Mouse (Mus musculus) lung, postnatal 14 days (tissue): ENCODE data around the gene Dock11.

Experiments used
- DNase-seq: peaks from one replicate; pipeline ENCODE4 v3.0.0; 2021

The Dock11 gene

DNA sequence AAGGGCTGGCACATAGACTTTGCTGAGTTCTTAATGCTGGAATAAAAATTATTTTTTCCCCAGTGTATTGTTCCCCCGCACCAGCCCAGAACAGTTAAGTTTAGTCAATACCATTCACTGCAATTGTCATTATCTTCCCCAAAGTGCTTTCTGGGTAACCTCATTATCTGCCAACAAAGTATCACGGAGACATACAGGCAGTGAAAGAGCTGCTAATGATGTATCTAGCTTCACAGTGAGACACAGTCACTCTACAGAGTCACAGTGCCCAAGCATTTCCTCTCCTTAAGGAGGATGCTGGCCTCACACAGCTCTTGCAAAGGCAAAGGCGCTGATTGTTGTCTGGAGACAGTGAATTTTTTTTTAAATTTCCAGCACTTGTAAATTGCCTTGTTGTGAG, 63.3 kb downstream of the Dock11 start:
- no peak for DNase-seq

DNA sequence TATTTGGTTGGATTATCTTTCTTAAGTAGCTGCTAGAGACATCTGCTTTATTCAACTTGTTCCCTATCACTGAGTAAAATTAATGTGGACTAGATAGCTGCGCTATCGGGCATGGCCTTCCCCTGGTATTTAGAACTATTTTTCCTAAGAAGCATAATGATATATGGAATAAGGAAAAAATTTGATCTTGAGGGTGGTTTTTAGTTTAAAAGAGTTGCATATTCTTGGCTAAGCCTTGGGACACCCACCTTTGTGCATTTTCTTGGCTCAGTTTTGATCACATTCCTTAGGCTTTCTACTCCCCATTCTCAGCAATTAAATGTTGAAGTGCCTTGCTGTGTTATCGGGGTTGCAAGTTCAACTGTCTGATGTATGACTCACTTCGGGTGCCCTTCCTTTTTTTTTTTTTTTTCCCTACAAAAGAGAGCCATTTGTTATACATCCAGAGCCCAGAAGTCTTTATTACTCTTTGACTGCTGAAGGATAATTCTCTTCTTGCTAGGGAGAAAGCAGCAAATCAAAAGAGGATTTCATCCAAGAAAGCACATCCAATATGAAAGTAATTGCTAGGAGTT, 64.0 kb downstream of the Dock11 start:
- DNase-seq = no peak

DNA sequence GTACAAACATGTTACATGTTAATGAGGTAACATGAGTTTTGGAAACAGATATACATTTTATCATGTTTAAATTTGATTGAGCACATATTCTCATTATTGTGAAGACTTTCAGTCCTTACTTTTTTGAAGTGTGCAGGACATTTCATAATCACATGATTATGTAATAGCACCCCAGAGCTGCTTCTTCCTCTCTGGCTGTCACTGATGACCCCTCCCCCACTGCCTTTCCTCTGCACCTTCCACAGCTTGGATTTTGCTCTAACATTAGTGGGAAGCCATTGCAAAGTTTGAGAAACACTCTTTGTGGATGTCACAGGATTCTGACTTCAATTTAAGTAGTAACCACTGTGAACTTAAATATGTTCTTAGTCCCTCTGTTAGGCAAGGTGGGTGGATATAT, 67.6 kb downstream of the Dock11 start:
- no peak for DNase-seq

DNA sequence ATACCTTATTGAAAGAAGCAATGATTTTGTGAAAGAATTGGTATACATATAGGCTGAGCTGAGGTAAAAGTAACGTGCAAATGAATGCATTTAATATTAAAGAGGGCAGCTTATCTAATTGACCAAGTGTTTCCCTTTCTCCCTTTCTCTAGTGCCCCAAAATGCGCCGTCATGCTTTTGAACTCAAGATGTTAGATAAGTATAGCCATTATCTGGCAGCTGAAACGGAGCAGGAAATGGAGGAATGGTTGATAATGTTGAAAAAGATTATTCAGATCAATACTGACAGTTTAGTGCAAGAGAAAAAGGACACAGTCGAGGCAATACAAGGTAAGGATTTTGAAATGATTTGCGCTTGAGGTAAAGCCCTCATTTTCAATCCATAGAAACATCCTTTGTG, 74.5 kb downstream of the Dock11 start:
- no peak for DNase-seq

DNA sequence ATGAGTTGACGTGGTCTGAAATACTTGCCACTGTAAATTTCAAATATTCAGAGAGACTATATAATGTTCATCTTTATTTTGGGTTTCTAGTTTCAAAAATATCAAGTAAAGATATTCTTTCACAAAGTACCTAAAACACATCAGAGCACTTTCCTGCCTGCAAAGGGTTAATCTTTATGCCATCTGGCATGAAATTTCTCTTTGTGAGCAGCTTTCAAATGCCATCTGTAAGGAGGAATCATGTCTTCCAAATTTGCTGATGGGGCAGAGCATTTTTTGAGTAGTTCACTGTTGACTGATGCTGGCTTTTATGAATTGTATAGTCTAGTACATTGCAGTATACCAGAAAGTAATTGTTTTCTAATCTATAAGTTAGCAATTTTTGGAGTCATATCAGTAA, 80.6 kb downstream of the Dock11 start:
- no peak for DNase-seq

DNA sequence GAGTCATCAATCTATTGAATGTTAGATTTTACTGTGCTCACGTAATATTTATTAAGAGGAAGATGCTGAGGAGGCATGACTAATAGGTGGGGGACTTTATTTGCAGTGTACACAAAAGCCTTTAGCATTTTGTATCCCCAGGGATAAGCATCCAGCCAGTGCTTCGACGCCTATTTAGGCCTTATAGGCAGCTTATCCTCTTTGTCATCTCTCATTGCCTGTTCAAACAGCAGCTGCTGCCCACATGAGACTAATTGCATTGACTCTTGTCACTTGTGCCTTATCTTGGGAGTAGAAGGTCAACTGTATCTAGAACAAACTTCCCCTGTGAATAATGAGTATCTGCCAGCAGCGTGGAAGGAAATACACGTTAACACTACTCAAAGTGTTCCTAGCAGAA, 88.0 kb downstream of the Dock11 start:
- no peak for DNase-seq

DNA sequence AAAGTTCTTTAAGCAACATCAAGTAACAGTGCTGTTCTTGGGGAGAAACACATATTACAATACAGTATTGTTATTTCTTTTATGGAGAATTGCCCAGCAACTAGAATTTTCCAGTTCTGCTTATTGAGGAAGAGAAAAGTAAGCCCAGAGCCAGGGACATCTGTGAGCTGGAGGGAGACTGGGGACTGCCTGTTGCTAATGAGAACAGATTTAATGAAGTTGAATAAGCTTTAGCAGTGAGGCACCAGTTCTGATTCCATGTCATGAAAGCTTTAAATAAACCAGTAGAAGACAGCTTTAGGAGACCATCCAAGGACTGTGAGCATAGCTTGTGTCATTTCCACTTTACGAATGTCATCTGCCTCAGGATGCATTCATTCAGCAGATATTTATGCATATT, 99.3 kb downstream of the Dock11 start:
- no peak for DNase-seq

DNA sequence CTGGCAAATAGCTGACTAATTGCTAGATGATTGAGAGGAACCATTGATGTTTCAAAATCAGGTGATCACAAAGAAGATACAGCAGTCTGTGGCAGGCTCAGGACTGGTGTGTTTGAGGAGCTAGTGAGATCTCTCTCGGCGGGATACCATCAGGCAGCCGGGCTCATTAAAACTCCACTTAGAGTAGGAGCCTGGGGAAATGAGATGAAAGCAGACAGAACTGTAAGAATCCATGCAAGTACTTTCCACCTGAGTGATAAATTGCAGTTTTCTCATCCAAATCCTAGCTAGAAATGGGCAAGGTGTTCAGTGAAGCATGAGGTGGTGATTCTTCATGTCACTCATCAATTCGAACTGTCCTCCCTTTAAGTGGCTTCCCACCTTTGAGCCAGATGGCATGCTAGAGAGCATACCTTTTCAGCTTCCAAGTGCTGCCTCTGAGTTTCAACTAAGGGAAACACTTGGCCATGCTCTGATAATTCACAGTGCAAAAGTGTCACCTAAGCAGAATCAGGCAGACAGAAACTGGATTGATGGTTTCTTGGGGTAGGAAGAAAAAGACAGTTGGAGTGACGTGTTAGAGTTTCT, 102.0 kb downstream of the Dock11 start:
- no peak for DNase-seq

DNA sequence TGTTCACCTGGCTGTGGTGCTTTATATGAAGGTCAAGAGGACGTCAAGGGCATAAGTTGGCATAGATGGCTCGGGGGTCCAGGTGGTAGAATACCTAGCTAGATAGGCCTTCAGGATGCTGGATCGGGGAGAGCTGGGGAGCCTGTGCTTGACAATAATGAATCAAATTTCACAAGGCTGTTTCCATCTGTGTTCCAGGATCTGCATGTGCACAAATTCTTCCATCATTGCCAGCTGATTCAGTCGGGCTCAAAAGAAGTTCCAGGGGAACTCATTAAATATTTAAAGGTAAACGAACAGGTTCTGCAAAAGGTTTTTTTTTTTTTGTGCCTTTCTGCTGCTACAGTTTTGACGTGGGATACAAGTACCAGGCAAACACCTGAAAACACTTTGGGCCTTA, 105.6 kb downstream of the Dock11 start:
- DNase-seq = no peak

DNA sequence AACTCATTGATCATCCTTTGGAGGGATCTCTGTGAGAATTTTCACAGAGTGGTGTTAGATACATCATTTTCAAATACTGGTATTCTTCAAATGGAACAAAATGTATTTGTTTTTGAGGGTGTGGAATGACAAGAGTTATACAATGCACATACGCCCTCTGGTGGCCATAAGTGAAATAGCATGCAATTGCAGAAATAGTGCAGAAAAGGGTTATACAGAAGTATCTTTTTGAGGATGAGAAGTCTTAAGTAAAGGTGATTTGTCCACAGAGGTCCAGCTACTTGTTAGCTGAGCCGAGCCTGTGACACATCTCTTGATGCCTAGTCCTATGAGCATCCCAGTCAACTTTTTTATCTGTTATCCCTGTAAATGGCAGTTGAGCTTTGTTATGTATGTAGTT, 108.4 kb downstream of the Dock11 start:
- peak; percentile 2 for DNase-seq

DNA sequence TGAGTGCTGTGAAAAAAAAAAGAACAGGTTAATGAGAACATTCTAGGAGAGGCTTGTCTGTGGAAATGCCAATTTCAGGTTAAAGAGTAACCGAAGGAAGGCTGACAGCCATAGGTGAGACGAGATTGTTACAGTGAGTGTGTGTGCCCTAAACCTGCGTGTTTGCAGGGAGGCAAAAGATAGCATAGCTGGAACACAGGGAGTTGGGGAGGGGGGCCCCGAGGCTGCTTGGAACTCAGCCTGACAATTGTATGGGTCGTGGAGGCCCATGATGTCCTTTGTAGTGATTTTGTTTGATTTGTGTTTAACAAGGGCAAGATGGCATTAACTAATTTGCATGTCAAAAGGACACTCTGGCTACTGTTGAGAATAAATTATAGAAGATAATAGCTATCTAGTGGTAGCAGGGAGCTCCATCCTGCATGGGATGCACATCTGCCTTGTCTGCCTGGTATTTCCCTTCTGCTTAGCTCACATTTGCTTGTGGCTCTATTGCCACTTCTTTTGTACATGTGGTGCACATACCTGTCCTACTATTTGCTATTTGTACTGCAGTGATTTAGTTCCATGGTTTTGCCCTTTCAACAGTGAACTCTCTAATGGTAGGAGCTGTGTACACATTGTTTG, 109.3 kb downstream of the Dock11 start:
- DNase-seq = no peak

DNA sequence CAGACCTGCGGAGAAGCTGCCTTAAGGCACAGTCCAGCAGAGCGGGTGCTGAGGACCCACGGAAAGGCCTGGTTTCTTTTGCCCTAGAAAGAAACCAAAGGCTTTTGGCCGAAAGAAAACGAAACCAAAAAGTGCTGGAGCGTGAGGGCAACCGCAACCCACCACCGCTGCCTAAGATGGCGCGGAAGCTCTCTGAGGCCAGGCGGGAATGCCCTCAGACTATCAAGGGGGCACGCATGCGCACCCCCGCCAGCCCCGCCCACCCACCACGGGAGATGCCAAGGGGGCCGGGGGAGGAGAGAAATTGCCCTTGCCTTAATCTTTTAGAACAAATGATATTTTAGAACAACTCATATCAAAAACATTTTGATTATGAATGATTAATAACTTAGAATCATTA, 137.0 kb downstream of the Dock11 start:
- DNase-seq = no peak

DNA sequence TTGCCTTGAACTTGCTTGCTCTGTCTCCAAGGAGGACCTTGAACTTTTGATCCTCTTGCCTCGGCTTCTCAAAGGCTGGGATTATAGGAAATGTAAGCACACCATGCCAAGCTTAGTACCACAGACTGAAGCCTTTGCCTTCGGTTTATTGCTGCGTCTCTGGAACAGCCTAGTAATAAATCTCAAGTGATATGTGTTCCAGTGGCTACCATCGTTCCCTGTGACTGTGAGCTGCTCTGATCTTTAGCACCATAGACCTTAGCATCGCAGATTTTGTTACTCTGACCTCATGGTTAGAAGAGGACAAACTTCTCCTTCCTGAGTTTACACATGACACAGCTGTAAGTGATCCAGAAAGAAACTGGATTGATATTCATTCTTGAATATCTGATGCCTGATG, 142.5 kb downstream of the Dock11 start:
- no peak for DNase-seq

DNA sequence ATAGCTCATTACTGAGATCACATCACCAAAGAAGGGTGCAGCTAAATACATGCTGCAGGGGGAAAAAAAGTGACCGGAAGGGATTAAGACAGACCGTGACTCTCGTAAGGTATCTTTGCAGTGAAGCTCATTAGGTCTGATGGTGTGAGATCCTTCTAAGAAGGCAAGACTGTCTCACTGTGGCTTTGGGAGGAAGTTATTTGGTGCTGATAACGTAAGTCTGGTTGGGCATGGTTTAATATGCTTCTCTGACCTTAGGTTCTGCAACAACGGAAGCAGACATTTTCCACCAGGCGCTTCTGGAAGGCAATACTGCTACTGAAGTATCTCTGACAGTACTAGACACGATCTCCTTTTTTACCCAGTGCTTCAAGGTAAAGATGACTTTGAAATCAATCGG, 145.4 kb downstream of the Dock11 start:
- no peak for DNase-seq

DNA sequence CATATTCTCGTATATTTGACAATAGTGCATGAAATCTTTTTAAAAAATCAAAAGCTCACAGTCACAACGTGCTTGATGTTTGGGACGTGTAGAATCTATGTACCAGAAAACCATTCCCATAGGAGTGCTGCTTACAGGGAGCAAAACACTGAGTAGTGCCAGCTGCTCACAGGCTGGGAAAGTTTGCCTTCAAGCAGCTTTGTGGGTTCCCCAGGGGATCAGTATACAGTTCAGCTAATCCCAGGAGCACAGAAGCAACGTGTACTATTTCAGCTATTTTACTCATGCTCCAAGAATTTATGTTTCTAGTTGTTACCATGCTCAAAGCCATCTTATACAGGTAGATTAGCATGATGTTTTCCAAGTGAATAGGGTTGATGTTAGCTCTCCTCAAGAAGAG, 157.1 kb downstream of the Dock11 start:
- DNase-seq = no peak

DNA sequence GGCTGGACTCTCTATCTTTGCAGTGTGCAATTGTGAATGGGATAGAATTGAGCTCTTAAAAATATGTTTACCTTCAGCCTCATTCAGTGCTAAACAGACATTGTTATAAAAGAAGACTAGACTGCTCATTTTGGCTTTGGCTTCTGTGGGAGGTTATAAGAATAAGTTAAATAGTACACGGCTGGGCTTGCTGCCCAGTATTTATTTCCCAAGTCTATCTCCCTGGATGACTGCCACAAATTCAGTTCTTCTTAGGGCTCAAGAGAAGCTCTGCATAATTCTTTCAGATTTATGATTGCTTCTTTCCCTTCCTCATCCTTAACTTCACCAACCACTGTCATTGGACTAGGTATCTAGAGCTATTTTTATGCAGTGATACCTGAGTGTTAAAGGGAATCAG, 158.8 kb downstream of the Dock11 start:
- DNase-seq = peak; percentile 12

DNA sequence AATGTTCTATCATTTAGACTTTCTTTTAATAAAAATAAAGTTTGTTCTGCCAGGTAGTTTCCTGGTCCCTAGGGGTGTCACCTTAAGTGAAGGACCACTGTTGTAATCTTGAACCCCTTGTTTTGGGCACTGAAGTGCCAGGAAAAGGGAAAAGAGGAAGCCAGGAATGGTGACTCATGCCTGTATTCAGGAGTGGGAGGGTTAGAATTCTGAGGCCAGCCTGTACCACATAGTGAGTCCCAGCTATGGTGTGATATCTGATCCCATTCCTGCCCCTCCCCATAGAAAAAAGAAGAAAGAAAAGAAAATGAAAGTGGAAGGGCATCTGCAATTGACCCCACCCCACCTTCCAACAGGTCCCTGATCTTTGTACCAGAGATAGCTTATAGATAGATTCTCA, 161.7 kb downstream of the Dock11 start:
- DNase-seq = no peak

DNA sequence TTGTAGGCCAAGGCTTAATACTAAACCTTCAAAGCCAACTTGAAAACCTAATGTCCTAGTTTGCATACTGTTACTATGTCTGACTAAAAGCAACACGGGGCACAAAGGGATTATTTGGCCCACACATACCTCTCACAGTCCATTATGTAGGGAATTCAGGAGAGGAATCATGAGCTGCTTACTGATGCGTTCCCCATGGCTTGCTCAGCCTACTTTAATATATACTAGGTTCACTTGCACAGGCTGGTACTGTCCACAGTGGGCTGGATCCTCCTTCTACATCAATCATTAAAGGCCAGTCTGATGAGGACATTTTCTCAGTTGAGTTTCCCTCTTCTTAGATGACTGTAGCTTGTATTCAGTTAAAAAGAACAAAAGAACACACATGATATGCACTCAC, 185.4 kb downstream of the Dock11 start:
- no peak for DNase-seq

DNA sequence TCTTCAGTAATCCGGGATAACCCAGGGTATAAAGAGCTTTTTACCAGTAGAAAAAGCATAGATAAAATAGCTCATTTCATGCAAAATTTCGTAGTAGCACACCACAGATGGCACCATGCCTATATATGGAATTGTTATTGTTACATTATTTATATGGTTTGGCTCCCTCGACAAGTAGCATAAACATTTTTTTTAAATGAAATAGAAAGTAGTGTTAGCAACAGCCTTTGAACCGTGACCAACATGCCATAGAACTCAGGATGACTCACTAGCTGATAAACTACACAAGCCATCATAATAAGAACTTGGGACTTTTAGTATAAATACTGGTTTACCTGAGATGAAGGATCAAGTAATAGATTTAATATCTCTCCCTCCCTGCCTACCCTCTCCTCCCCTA, 188.5 kb downstream of the Dock11 start:
- DNase-seq = no peak

DNA sequence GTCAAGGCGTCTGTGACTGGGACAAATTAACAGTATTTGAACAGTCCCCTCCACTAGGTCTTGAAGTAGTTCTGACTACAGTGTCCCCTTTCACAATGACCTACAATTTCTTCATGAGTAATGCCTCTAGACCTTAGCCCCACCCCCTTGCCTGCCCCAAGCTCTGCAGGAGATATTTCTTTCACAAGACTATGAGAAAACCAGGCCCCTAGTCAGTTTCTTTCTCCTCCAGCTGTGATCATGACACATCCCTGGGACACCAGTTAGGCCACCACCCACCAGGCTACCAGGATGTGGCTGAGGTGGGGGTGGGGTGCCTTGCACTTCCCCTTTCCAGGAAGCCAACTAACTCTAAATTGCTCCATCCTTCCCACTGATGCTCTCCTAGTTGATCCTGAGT, 194.3 kb downstream of the Dock11 start:
- peak; percentile 7 for DNase-seq

DNA sequence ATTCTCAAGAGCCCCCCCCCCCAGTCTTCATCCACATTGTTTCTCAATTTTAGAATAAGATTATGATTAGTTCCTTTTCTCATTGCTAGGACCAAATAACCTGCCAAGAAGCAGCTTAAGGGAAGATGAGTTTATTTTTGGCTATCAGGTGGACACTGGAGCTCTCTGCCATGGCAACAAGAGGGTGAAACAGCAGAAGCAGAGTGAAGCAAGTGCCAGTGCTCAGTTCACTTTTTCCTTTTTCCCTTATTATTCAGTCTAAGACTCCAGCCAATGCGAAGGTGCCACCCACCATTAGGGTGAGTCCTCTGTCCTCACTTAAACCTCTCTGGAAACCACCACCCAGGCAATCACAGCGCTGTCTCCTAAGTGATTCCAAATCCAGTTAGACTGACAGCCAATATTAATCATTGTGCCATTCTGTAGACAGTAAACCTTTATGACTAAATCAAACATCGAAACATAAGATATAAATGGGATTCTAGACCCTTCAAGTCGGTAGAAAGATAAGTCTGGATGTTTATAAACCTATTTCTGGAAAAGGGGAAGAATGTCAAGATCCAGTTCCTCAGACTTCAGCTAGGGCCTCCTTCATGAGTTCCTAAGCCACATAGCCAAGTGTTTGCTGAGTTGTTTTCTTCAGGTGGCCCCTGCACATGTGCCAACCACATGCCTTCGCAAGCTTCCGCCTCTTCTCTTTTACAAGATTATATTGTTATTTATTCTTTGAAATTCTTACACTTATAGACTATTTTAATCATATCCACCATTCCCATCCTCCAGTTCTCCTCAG, 200.0 kb downstream of the Dock11 start:
- DNase-seq = no peak

DNA sequence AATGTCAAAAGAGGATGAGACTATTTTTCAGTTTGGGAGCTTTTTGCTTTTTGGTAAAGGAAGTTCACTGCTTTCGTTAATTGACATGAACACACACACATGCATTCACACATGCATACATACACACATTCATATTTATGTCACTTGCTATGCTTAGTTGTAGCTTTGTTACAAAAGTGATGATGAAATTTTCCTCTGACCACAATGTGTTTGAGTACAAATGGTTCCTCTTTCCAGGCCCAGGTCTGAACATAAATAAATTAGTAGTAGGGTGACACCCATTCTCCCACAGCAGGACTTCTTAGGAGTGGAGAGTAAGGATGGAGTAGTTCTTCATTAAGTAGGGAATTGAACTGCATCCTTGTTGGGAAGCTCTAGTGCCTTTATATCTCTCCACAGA, 212.3 kb downstream of the Dock11 start:
- DNase-seq = no peak

DNA sequence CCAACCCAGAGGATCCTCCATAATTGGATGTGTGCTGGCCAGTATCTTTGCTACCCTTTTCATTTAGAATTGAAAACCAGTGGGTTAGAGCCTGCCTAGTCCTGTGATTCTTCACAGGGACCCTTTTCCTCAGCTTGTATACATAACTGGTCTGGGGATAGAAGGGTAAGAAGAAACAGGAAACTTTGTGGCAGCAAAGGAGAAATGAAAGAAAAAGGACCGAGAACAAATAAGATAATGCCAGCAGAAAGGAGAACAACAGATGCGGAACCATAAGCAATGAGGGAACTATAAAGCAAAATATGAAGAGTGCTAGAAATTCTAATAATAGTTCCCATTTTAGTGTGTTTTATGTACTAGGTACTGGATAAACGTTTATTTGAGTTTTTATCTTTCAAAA, 212.7 kb downstream of the Dock11 start:
- DNase-seq = no peak

DNA sequence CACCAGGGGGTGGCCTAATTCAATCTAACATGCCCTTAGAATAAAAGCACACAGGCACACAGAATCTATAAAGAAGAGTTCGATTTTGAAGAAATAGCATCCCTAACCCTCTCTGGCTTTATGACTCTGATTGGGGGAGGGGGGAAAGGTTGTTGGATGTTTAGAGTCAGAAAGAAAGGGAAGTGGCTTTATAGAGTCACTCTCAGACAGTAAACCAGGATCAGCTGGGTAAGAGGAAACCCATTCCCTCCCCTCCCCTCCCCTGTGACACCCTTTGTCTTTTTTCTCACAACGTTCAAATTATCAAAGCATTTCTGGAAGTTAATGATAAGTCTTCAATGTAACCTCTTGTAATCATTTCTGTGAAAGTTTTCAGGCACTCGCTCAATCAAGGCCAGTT, 220.0 kb downstream of the Dock11 start:
- no peak for DNase-seq
